Mouse (Mus musculus): ENCODE results near the gene Sec22a. TPM values are rescaled to one million over a fixed set of nuclear protein-coding genes. Genes with fewer than 3 reads are reported as not detected.

The Sec22a gene
- total RNA-seq, 2 experiments from 2014 or later = 9.8 to 11.2 TPM

DNA sequence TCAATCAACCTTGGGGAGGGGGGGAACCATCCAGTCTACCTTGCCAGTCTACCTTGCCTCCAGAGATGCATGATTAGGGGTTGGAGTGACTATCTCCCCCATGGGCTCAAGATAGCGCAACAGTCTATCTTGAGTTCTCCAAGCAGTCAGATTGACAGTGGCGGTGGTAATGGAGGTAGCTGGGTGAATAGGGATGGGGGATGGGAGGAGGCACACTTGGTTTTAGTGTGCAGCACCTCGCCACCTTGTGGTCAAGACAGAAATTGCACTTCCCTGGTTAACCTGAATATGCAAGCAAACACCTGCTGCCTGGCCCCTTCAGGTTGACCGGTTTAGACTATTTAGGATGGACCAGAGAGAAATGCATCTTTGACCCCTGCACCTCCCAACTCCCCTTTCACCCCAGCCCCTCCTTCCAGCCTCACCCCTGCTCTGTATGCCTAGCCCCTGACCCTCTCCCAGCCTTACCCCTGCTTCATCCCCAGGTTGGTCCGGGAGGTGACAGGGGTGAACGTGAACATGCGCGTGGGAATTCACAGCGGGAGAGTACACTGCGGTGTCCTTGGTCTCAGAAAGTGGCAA is 93.3 kb downstream of the Sec22a start:
- DNase-seq = peak; percentile 80 to 81

More for the DNA sequence above, 93.3 kb downstream of the Sec22a start:
- intact Hi-C loops (cut with DNase I) = loop anchor here (1.0 to 2.0 kb wide), 3 partner anchors 116 to 214 kb away; partner anchors contain the start of gene Adcy5

Other genes starting within 250 kb of the Sec22a start
- gene Adcy5, start 209.0 kb downstream of the Sec22a start, total RNA-seq (2021) = 10 to 100 TPM; 48.7 to 57.7 TPM
- 1 to 10 TPM; 4.7 to 4.8 TPM for gene Pdia5, start 127.0 kb upstream of the Sec22a start, total RNA-seq (2021)
- gene Sema5b, start 177.2 kb upstream of the Sec22a start, total RNA-seq (2021) = 1 to 10 TPM in 1 of 2 experiments, under 1 TPM in 1; 0.83 to 1.7 TPM